Mouse (Mus musculus) intestine, embryonic 14.5 days (tissue): Measurements from ENCODE around the gene Mcoln1. TPM values are rescaled to one million over a fixed set of nuclear protein-coding genes. Genes with fewer than 3 reads are reported as not detected.

Source experiments
- ATAC-seq: fragments of 200-750 bp; cut with Nextera tagmentation; replicated peaks from 2 replicates; pipeline ENCODE4 v1.8.0; 2017; ENCODE audit warnings: low read depth, moderate number of reproducible peaks, moderate TSS enrichment, moderate library complexity; ENCODE audit not compliant: low FRiP score, low TSS enrichment
- DNase-seq: peaks from one replicate; pipeline ENCODE4 v3.0.0-alpha.2; 2018; ENCODE audit warnings: low spot score
- H3K27ac ChIP-seq: fragments of 300-500 bp; sonication (generic); 2 replicates; pipeline ENCODE4 v1.5.1; 2014; ENCODE audit warnings: low read depth, mild to moderate bottlenecking, control low read depth
- H3K27me3 ChIP-seq: fragments of 300-500 bp; sonication (generic); replicated peaks from 2 replicates; pipeline ENCODE4 v1.6.1; 2014; ENCODE audit warnings: low read length, control low read depth; ENCODE audit not compliant: control insufficient read depth, insufficient read depth
- H3K36me3 ChIP-seq: fragments of 300-500 bp; sonication (generic); 2 replicates; pipeline ENCODE4 v1.6.1; 2014; ENCODE audit warnings: low read length, control low read depth; ENCODE audit not compliant: control insufficient read depth, insufficient read depth
- H3K4me1 ChIP-seq: fragments of 300-500 bp; sonication (generic); replicated peaks from 2 replicates; pipeline ENCODE4 v1.6.1; 2014; ENCODE audit warnings: low read length, control low read depth, mixed read lengths; ENCODE audit not compliant: control insufficient read depth, insufficient read depth
- H3K4me2 ChIP-seq: fragments of 300-500 bp; sonication (generic); 2 replicates; pipeline ENCODE4 v1.6.1; 2014; ENCODE audit warnings: low read length
- H3K4me3 ChIP-seq: fragments of 300-500 bp; sonication (generic); 2 replicates; pipeline ENCODE4 v1.5.1; 2014; ENCODE audit warnings: low read depth, low read length, control low read depth, mixed read lengths
- H3K9ac ChIP-seq: fragments of 300-500 bp; sonication (generic); 2 replicates; pipeline ENCODE4 v1.6.1; 2014; ENCODE audit warnings: mild to moderate bottlenecking, low read length
- H3K9me3 ChIP-seq: fragments of 300-500 bp; sonication (generic); 2 replicates; pipeline ENCODE4 v1.6.1; 2016; ENCODE audit warnings: low read length, control low read depth; ENCODE audit not compliant: control insufficient read depth
- WGBS: fragments of 180-500 bp; shearing (Covaris S2); extraction: QIAGEN DNeasy Blood & Tissue Kit; methylation state at CpG from one replicate; pipeline ENCODE4 v1.1.7; 2014; 5-methylcytosine and 5-hydroxymethylcytosine counted together
- polyA plus RNA-seq: library from polyadenylated mRNA; unstranded; fragments of >200 nt; fragmentation: Nextera tagmentation; extraction: Ambion mirVana; gene quantifications from 2 replicates; pipeline ENCODE4 v1.2.1, GENCODE M21; 2014

Mcoln1 gene
- polyA plus RNA-seq, 1 experiment from 2014 or later = 41.8 TPM

DNA sequence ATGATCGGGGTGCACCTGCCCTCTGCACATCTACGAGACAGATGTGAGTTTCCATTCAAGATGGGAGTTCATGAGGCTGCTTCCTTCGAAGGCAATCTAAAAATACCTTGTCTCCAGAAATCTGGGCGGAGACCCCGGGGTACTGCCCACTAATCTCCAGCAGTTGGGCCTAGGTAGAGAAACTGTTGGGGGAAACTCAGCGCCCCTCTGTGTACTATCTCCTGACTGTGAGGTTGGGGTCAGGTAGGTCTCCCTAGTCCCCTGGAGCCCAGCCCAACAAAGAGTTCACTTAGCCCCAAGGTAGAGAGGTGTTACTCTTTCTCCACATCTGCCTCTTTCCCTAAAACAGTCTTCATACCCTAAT is 6.4 kb upstream of the Mcoln1 start:
- H3K36me3 ChIP-seq = peaks cover 25% of the 10 kb centered on the region
- H3K4me3 ChIP-seq = peak overlapping the region; percentile 92
- 38% methylated on average over 6 of the region's 6 CpGs for WGBS
- H3K9me3 ChIP-seq = peaks cover 10% of the 10 kb centered on the region
- DNase-seq (no peak), ATAC-seq (peak; percentile 10; the same call in 1 of the 2 replicates)
- peaks cover 9% of the 10 kb centered on the region for H3K4me1 ChIP-seq
- H3K27ac ChIP-seq = peak overlapping the region; percentile 84
- peak overlapping the region; percentile 81 for H3K4me2 ChIP-seq
- no peaks in the 10 kb centered on the region for H3K27me3 ChIP-seq
- H3K9ac ChIP-seq = peak overlapping the region; percentile 99

DNA sequence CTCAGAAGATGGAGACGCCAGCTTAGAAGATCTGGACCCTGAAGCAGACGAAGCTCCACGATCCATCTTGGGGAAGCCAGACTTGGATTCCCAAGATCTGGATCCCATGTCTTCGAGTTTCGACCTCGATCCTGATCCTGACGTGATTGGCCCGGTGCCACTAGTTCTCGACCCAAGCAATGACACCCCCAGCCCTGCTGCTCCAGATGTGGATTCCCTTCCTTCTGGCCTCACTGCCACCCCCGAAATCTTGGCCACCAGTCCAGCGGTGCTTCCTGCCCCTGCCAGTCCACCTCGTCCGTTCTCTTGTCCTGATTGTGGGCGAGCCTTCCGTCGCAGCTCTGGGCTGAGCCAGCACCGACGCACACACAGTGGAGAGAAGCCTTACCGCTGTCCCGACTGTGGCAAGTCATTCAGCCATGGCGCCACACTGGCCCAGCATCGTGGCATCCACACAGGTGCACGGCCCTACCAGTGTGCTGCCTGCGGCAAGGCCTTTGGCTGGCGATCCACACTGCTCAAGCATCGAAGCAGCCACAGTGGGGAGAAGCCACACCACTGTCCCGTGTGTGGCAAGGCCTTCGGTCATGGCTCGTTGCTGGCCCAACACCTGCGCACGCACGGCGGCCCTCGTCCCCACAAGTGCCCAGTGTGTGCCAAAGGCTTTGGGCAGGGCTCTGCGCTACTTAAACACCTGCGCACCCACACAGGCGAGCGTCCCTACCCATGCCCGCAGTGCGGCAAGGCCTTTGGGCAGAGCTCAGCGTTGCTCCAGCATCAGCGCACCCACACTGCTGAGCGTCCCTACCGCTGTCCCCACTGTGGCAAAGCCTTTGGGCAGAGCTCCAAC is 4.5 kb upstream of the Mcoln1 start:
- no peak overlapping the region for H3K9ac ChIP-seq
- peaks cover 10% of the 10 kb centered on the region for H3K9me3 ChIP-seq
- DNase-seq (no peak), ATAC-seq (no peak)
- H3K36me3 ChIP-seq = peaks cover 25% of the 10 kb centered on the region
- 96% methylated on average over 44 of the region's 44 CpGs for WGBS
- no peak overlapping the region for H3K4me3 ChIP-seq
- no peaks in the 10 kb centered on the region for H3K27me3 ChIP-seq
- H3K4me2 ChIP-seq = no peak overlapping the region
- H3K4me1 ChIP-seq = peaks cover 9% of the 10 kb centered on the region
- H3K27ac ChIP-seq = no peak overlapping the region

DNA sequence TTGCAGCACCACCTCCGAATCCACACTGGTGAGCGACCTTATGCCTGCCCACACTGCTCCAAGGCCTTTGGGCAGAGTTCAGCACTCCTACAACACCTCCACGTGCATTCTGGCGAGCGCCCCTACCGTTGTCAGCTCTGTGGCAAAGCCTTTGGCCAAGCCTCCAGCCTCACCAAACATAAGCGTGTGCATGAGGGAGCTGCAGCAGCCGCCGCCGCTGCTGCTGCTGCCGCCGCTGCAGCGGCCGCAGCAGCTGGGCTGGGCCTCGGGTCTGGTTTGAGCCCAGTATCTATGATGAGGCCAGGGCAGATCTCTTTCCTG is 3.9 kb upstream of the Mcoln1 start:
- no peaks in the 10 kb centered on the region for H3K27me3 ChIP-seq
- H3K4me2 ChIP-seq = no peak overlapping the region
- H3K27ac ChIP-seq = no peak overlapping the region
- 87% methylated on average over 15 of the region's 15 CpGs for WGBS
- H3K4me1 ChIP-seq = peaks cover 15% of the 10 kb centered on the region
- H3K9ac ChIP-seq = no peak overlapping the region
- peaks cover 25% of the 10 kb centered on the region for H3K36me3 ChIP-seq
- H3K4me3 ChIP-seq = no peak overlapping the region
- ATAC-seq = no peak
- peaks cover 10% of the 10 kb centered on the region for H3K9me3 ChIP-seq
- no peak for DNase-seq

DNA sequence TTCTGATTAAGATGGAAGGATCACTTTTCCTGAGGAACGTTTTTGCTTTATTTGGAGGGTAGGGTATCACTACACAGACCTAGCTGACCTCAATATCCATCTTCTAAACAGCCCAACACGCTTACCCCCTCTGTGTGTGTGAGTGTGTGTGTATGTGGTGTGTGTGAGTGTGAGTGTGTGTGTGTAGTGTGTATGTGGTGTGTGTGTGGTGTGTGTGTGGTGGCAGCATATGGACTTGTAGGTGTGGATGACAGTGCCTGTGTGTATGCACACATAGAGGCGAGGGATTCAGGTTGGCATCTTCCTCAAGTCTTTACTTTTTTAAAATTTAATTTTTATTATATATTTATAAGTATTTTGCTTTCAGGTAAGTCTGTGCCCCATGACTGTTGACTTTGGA is 1.7 kb upstream of the Mcoln1 start:
- no peak for DNase-seq
- WGBS = 84% methylated on average over 3 of the region's 3 CpGs
- H3K27me3 ChIP-seq = no peaks in the 10 kb centered on the region
- no peak overlapping the region for H3K4me3 ChIP-seq
- H3K9ac ChIP-seq = no peak overlapping the region
- ATAC-seq = no peak
- peaks cover 21% of the 10 kb centered on the region for H3K4me1 ChIP-seq
- peaks cover 25% of the 10 kb centered on the region for H3K36me3 ChIP-seq
- H3K27ac ChIP-seq = no peak overlapping the region
- H3K9me3 ChIP-seq = peaks cover 10% of the 10 kb centered on the region
- H3K4me2 ChIP-seq = no peak overlapping the region

DNA sequence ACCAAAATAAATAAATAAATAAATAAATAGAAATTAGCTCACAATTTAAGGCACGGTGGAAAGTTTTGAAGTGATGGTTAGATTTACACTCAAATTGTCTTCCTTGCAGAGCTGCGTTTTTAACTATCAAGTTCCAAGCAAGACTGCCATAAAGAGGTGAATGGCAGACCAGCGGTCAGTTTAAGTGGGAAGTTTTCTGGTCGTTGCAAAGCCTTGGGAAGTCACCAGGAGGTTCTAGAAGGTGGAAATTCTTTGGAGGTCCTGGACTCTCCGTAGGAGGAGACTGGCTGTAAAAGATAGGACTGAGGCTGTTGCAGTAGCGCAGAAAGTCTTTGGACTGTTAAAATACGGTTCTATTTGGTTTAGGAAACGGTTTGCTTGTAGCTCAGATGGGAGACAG is 506 bp upstream of the Mcoln1 start:
- no peak for DNase-seq
- peaks cover 10% of the 10 kb centered on the region for H3K9me3 ChIP-seq
- H3K4me3 ChIP-seq = peak overlapping the region; percentile 85
- H3K27me3 ChIP-seq = no peaks in the 10 kb centered on the region
- WGBS = 3% methylated on average over 8 of the region's 8 CpGs
- ATAC-seq = peak; percentile 6
- peaks cover 13% of the 10 kb centered on the region for H3K4me1 ChIP-seq
- peak overlapping the region; percentile 78 for H3K9ac ChIP-seq
- H3K4me2 ChIP-seq = peak overlapping the region; percentile 79
- peak overlapping the region; percentile 88 for H3K27ac ChIP-seq
- peaks cover 25% of the 10 kb centered on the region for H3K36me3 ChIP-seq

DNA sequence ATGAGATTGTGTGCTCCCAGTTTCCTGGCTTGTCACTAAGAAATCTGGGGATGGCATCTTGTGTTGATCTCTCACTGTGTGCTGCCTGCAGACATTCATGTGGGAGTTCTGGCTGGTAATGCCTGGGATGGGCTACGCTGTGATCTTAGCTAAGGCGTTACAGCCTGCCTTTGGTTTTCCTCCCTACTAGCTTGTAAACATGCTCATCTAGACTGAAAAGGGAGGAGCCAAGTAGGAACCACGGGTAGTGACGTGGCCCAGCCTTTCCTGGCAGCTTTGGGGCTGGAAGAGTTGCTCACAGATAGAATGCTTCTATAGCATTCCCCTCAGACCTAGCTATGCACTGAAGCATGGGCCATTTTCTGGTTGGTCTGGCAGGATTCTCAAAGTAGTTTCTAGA is 2.0 kb downstream of the Mcoln1 start:
- peaks cover 13% of the 10 kb centered on the region for H3K4me1 ChIP-seq
- ATAC-seq = no peak
- no peaks in the 10 kb centered on the region for H3K9me3 ChIP-seq
- H3K27ac ChIP-seq = no peak overlapping the region
- no peak for DNase-seq
- no peak overlapping the region for H3K9ac ChIP-seq
- peaks cover 24% of the 10 kb centered on the region for H3K36me3 ChIP-seq
- no peak overlapping the region for H3K4me3 ChIP-seq
- no peak overlapping the region for H3K4me2 ChIP-seq
- no peaks in the 10 kb centered on the region for H3K27me3 ChIP-seq
- 70% methylated on average over 4 of the region's 4 CpGs for WGBS

DNA sequence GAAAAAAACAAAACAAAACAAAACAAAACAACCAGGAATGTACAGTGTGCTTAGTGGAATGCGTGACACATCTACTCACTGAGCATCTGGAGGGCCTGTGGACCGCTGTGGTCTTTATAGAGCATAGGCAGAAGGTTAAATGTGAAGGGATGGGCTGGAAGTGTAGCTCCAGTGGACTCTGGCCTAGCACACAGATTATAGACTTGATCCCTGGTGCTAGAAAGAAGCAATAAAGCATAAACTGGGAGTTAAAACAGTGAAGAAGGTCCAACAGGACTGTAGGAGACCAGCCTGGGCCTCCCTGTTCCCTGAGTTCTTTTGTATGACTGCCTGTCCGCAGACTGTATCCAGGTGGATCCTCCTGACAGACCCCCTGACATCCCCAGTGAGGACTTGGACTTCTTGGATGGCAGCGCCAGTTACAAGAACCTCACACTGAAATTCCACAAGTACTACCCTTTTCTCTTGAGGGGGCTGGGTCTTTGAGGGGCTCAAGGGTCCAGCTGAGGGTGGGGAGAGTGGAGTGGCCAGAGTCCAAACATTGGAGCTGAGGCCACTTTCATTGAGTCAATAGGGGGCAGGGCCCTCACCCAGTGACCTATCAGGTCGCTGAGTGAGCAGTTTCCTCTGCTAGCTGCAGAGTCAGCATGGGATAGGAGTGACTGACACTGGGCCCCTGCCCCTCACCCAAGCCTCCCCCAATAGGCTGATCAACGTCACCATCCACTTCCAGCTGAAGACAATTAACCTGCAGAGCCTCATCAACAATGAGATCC is 7.9 kb downstream of the Mcoln1 start:
- ATAC-seq (no peak), DNase-seq (no peak)
- no peaks in the 10 kb centered on the region for H3K27me3 ChIP-seq
- 95% methylated on average over 6 of the region's 6 CpGs for WGBS
- H3K4me2 ChIP-seq = no peak overlapping the region
- no peak overlapping the region for H3K27ac ChIP-seq
- H3K4me1 ChIP-seq = no peaks in the 10 kb centered on the region
- H3K4me3 ChIP-seq = no peak overlapping the region
- peaks cover 68% of the 10 kb centered on the region for H3K36me3 ChIP-seq
- H3K9ac ChIP-seq = no peak overlapping the region
- no peaks in the 10 kb centered on the region for H3K9me3 ChIP-seq

DNA sequence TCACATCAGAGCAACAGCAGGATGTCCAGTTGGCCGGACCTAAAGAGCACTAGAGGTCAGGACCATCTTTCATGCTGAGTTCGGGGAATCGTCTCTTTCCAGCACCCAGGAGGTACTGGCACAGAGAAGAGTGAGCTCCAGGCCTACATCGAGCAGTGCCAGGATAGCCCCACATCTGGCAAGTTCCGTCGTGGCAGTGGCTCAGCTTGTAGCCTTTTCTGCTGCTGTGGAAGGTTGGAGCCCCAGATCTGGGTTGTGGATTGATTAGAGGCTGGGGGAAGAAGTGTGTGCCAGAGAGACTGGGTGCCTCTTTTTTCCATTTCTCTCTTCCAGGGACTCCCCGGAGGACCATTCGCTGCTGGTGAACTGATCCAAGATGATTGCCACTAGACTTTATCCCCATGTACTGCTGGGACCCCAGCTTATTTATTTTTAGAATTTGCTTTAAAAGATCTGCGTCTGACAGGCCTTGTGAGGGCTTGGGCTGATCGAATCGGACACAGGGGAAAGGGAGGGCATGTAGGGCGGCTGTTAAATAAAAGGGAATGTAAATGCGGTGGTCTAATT is 14.5 kb downstream of the Mcoln1 start:
- Histone ChIP-seq H3K4me2 (peak overlapping the region; percentile 63), H3K4me3 (peak overlapping the region; percentile 73), H3K4me1 (no peaks in the 10 kb centered on the region), H3K9me3 (no peaks in the 10 kb centered on the region), H3K36me3 (peaks cover 33% of the 10 kb centered on the region), H3K27me3 (no peaks in the 10 kb centered on the region), H3K9ac (peak overlapping the region; percentile 61; the same call in 1 of the 2 replicates), H3K27ac (no peak overlapping the region)
- WGBS = 35% methylated on average over 13 of the region's 13 CpGs
- ATAC-seq = no peak; the same call in 1 of the 2 replicates
- no peak for DNase-seq
